Mouse (Mus musculus): ENCODE data around the gene Hecw1. TPM values are rescaled to one million over a fixed set of nuclear protein-coding genes. Genes with fewer than 3 reads are reported as not detected.
"Not testable (repeated sequence)": the region's sequence is repeated elsewhere in the genome, so short reads cannot be mapped to it uniquely, and the experiment has no call there.

The Hecw1 gene
- polyA plus RNA-seq, 1 experiment from 2014 or later, result 0.11 TPM

DNA sequence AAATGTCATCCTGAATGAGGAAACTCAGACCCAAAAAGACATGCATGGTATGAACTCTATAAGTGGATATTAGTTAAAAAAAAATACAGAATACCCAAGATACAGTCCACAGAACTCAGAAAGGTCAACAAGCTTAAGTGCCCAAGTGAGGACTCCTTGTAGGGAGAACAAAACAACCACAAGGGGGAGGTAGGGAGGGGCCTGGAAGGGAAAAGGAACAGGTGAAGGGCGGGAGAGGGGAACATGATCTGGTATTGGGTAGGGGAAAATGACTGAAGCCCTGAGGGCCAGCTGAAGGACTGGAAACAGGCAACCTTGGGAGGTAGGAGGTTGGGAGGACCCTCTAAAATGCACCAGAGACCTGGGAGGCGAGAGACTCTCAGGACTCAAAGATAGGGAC is 220.1 kb downstream of the Hecw1 start:
- Histone ChIP-seq H3K4me1 (no peaks in the 10 kb centered on the region), H3K9me3 (no peaks in the 10 kb centered on the region), H3K27ac (no peak overlapping the region), H3K27me3 (ENCODE audit: insufficient read depth, poor library complexity, severe bottlenecking) (no peaks in the 10 kb centered on the region), H3K36me3 (no peaks in the 10 kb centered on the region), H3K4me3 (no peak overlapping the region)
- DNase-seq (ENCODE audit: low spot score), result no peak
- WGBS, result 32% methylated on average over 2 of the region's 2 CpGs

DNA sequence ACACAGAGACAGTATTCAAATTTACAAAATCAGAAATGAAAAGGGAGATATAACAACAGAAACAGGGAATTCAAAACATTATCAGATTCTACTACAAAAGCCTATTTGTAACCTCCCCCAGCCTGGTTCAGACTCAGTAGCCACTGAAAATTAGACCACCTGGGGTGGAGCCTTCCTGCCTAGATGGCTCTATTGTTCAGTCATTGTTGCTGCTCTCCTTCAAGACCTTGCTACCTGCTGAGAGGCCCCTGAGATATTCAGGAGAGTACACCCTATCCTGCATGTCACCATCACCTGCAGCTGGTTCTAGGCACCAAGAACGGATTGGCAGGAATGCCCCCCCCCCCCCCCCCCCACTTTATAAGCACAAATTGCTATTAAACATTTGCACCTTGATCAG is 233.0 kb downstream of the Hecw1 start:
- Histone ChIP-seq H3K9me3 (no peaks in the 10 kb centered on the region), H3K4me1 (no peaks in the 10 kb centered on the region), H3K4me3 (no peak overlapping the region), H3K27ac (no peak overlapping the region), H3K36me3 (no peaks in the 10 kb centered on the region), H3K27me3 (ENCODE audit: insufficient read depth, poor library complexity, severe bottlenecking) (no peaks in the 10 kb centered on the region)
- WGBS, result 44% methylated on average over 1 of the region's 1 CpGs
- no peak for DNase-seq (ENCODE audit: low spot score)

DNA sequence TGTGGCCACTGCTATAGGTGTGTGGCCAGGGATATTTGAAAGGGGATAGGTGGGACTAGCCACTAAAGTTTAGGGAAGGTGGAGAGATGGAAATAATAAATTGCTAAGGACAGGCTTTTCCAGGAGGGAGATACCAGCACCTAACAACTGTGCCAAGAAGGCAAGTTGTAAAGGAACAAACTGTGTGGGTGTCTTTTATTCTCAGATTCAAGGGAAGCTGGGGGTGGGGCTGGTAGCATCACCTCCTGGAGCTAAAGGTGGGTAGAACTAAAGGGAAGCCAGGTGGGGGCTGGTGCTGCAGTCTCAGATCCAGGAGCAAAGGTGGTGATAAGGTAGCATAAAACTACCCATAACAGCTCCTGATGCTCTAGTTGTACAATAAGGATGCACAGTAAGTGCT is 251.6 kb downstream of the Hecw1 start:
- no peak overlapping the region for H3K27ac ChIP-seq
- no peak overlapping the region for H3K4me3 ChIP-seq
- H3K9me3 ChIP-seq, result no peaks in the 10 kb centered on the region
- H3K36me3 ChIP-seq, result no peaks in the 10 kb centered on the region
- no peaks in the 10 kb centered on the region for H3K27me3 ChIP-seq (ENCODE audit: insufficient read depth, poor library complexity, severe bottlenecking)
- no peaks in the 10 kb centered on the region for H3K4me1 ChIP-seq
- no peak for DNase-seq (ENCODE audit: low spot score)

DNA sequence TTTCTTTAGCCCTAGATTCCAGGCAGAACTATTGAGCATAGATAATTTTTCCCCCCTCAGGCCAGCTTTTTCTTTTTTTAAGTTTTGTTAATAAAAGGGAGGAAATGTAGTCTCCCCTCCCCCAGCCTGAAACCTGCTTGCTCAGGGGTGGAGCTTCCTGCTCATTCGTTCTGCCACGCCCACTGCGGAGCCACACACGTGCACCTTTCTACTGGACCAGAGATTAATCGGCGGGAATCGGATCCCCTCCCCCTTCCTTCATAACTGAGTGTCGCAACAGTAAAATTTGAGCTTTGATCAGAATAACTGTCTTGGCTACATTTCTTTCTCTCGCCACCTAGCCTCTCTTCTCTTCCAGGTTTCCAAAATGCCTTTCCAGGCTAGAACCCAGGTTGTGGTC is 262.1 kb downstream of the Hecw1 start:
- WGBS, result 33% methylated on average over 9 of the region's 9 CpGs
- H3K4me3 ChIP-seq; H3K36me3 ChIP-seq; DNase-seq (ENCODE audit: low spot score); H3K4me1 ChIP-seq; H3K27ac ChIP-seq; H3K9me3 ChIP-seq; H3K27me3 ChIP-seq (ENCODE audit: insufficient read depth, poor library complexity, severe bottlenecking): not testable (repeated sequence)

DNA sequence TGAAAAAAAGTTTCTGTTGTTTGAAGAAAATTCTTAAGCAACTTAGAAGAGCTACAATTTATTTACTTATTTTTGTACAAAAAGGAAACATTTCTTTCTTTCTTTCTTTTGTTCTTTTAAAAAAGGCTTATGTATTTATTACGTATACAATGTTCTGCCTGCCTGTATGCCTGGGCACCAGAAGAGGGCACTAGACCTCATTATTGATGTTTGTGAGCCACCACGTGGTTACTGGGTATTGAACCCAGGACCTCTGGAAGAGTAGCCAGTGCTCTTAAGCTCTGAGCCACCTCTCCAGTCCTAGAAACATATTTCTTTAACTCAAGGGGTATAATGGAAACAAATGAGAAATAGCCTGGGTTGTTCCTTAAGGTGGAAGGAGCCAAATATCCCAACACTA is 277.1 kb downstream of the Hecw1 start:
- Histone ChIP-seq H3K27ac (no peak overlapping the region), H3K4me3 (no peak overlapping the region), H3K9me3 (no peaks in the 10 kb centered on the region), H3K4me1 (no peaks in the 10 kb centered on the region), H3K36me3 (no peaks in the 10 kb centered on the region), H3K27me3 (ENCODE audit: insufficient read depth, poor library complexity, severe bottlenecking) (no peaks in the 10 kb centered on the region)
- WGBS, result 42% methylated on average over 2 of the region's 2 CpGs
- no peak for DNase-seq (ENCODE audit: low spot score)

DNA sequence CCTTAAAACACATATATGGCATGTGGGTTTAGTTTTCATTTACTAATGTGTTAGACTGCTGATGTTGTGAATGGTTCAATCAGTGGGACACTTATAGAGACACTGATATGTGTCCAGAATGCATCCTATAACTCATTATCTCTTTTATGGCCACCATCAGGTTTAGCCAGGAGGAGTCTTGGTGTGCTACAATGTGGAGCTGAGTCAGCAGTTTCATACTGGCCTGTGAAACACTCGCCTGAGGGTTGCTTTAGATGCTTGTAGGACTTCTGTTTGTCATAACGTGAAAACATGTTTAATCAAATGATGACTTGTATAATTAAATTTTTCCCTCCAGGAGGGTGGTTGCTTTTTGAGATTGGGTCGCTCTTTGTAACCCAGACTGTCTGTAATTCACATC is 343.4 kb downstream of the Hecw1 start:
- no peaks in the 10 kb centered on the region for H3K4me1 ChIP-seq
- H3K36me3 ChIP-seq, result peaks cover 4% of the 10 kb centered on the region; the same call in 1 of the 2 replicates
- no peaks in the 10 kb centered on the region for H3K9me3 ChIP-seq
- no peak overlapping the region for H3K4me3 ChIP-seq
- no peaks in the 10 kb centered on the region for H3K27me3 ChIP-seq (ENCODE audit: insufficient read depth, poor library complexity, severe bottlenecking)
- no peak overlapping the region for H3K27ac ChIP-seq
- no peak for DNase-seq (ENCODE audit: low spot score)
- 92% methylated on average over 3 of the region's 3 CpGs for WGBS

DNA sequence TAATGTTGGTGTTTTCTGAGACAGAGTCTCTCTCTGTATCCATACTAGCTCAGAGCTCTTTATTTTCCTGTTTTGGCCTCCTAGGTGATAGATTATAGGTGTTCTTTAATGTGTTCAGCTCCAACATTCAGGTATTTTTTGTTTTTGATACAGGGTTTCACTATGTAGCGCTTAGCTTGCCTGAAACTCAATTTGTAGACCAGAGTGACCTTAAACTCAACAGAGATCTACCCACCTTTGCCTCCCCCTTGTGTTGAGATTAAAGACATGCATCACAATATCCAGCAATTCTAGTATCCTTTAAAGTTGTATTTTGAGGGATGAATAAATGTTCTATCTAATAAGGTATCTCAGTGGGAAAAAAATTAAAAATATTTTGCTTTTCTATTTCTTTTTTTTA is 345.0 kb downstream of the Hecw1 start:
- 90% methylated on average over 1 of the region's 1 CpGs for WGBS
- Histone ChIP-seq H3K36me3 (peaks cover 3% of the 10 kb centered on the region; the same call in 1 of the 2 replicates), H3K4me3 (no peak overlapping the region), H3K4me1 (no peaks in the 10 kb centered on the region), H3K9me3 (no peaks in the 10 kb centered on the region), H3K27ac (no peak overlapping the region), H3K27me3 (ENCODE audit: insufficient read depth, poor library complexity, severe bottlenecking) (no peaks in the 10 kb centered on the region)
- DNase-seq (ENCODE audit: low spot score), result no peak

Other genes with a start within 250 kb of the Hecw1 start
- 107 and 115 TPM in 2 replicates for gene Mrpl32, start 89.9 kb upstream of the Hecw1 start, polyA plus RNA-seq (2016; fragmentation: Nextera tagmentation; extraction: Ambion mirVana)
- 192 and 212 TPM in 2 replicates for gene Psma2, start 90.0 kb upstream of the Hecw1 start, polyA plus RNA-seq (2016; fragmentation: Nextera tagmentation; extraction: Ambion mirVana)
- 21.7 and 28.0 TPM in 2 replicates for gene AW209491, start 106.9 kb upstream of the Hecw1 start, polyA plus RNA-seq (2016; fragmentation: Nextera tagmentation; extraction: Ambion mirVana)

All from heart, embryonic 10.5 days (tissue).